Mouse (Mus musculus): ENCODE measurements around the gene BC048679. TPM values are rescaled to one million over a fixed set of nuclear protein-coding genes. Genes with fewer than 3 reads are reported as not detected.

Gene BC048679
- polyA plus RNA-seq (2014; fragmentation: Illumina TruSeq; extraction: RNeasy Lipid Tissue Mini Kit (QIAGEN cat#74804); ENCODE audit: low read depth, low replicate concordance): not detected

DNA sequence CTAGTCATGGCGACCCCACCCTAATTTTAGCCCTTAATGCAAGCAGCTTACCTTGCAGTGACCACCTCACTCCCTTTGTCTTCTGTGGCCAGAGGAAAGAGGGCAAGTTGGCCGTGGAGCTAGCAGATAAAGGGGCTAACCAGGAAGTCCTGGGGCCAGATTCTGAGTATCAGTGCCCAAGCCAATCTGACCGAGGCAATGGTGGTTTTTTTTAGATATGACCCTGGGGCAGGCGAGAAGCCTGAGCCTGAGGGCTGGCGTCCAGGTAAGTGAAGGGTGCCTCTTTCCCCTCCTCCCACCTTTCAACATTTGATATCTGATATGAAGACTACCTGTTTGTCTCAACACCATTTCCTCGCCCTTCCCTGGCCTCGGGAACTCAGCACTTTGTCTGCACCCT, at the start of gene BC048679:
BC048679 (minus strand) TSS at position 101 of the 400 bp plus-strand sequence.

DNA sequence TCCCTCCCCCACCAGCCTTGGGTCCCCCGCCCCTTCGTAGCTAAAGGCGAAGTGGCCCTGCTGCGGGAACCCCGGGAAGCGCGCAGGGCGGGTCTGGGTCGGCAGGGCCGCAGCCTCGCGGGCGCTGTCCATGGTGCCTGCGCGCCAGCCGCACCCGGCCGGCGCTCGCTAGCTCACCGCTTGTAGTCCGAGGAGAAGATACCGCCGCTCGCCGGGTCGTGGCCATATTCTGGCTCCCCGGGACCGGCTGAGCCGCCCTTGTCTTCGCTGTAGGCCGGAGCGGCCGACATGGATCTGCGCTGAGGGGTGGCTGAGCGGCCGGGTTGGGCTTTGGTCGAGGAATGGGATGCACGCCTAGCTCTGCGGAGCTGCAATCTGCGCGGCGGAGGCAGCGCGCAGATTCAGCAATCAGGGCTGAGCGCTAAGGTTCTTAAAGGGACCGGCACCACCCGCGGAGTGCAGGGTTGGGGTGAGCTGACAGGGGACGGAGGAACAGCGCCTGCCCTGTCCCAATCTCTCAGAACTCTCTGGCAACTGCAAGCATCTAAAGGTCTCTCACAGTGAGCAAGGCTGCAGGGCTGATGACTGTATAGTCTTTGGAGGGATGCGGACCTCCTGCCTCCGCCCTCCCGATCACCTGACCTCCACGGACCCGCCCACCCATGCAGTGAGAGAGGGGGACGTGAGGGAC, 4.6 kb downstream of the BC048679 start, which contains the start of gene Ap3b2:
Ap3b2 (minus strand) TSS at position 595 of the 691 bp plus-strand sequence.

GRCm38 (mm10) chr7:81455155-81455651, 42.9 kb downstream of the BC048679 start, which contains the start of gene Cpeb1:
Cpeb1 (minus strand) TSS chr7:81455465.

Other genes starting within 250 kb of the BC048679 start
- 196 TPM for gene Rps17, start 153.0 kb downstream of the BC048679 start, polyA plus RNA-seq (2014; fragmentation: Illumina TruSeq; extraction: RNeasy Lipid Tissue Mini Kit (QIAGEN cat#74804); ENCODE audit: low read depth, low replicate concordance)
- gene Cpeb1, start 42.8 kb downstream of the BC048679 start, polyA plus RNA-seq (2014; fragmentation: Illumina TruSeq; extraction: RNeasy Lipid Tissue Mini Kit (QIAGEN cat#74804); ENCODE audit: low read depth, low replicate concordance): 43.9 TPM
- gene Ap3b2, start 4.4 kb downstream of the BC048679 start, polyA plus RNA-seq (2014; fragmentation: Illumina TruSeq; extraction: RNeasy Lipid Tissue Mini Kit (QIAGEN cat#74804); ENCODE audit: low read depth, low replicate concordance): 1.9 TPM
- 1.2 TPM for gene Fsd2, start 68.7 kb upstream of the BC048679 start, polyA plus RNA-seq (2014; fragmentation: Illumina TruSeq; extraction: RNeasy Lipid Tissue Mini Kit (QIAGEN cat#74804); ENCODE audit: low read depth, low replicate concordance)
- gene Whamm, start 73.0 kb upstream of the BC048679 start, polyA plus RNA-seq (2014; fragmentation: Illumina TruSeq; extraction: RNeasy Lipid Tissue Mini Kit (QIAGEN cat#74804); ENCODE audit: low read depth, low replicate concordance): 12.7 TPM
- gene Homer2, start 209.2 kb upstream of the BC048679 start, polyA plus RNA-seq (2014; fragmentation: Illumina TruSeq; extraction: RNeasy Lipid Tissue Mini Kit (QIAGEN cat#74804); ENCODE audit: low read depth, low replicate concordance): 1.2 TPM

Measured in adrenal gland, adult 10 weeks (tissue).